Mouse (Mus musculus) liver, embryonic 14.5 days (tissue): ENCODE measurements around the gene Hcfc2.

Experiments
- CTCF ChIP-seq: IDR thresholded peaks from 2 replicates; pipeline ENCODE4 v1.5.1; 2016; ENCODE audit warnings: antibody characterized with exemption, low read depth, control low read depth
- EP300 ChIP-seq: IDR thresholded peaks from 2 replicates; pipeline ENCODE4 v1.6.1; 2016; ENCODE audit warnings: antibody characterized with exemption, low read depth

DNA sequence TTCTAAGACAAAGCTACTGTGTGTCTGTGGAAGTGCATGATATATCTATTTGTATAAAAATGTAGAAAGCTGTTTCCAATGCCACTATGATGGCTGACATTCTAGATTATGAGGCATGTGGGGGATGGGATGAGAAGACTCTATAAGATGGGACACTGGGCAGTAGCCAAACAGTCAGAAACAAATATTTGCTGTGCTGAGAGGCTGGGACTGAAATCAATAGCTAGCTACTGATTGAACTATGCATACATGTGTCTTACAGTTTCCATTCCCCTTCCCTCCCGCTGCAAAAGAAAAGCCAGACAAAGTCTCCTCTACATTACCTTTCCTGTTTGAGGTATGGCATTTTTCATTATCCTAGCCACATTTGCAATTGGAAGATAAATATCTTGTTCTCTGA is 58.7 kb downstream of the Hcfc2 start:
- TF ChIP-seq CTCF (no peak), EP300 (no peak)
